Mouse (Mus musculus): ENCODE results near the gene Ly86.

The Ly86 gene

GRCm38 (mm10) chr13:37353868-37354267, 8.9 kb downstream of the Ly86 start:
- DNase-seq (ENCODE audit: low spot score) = no peak

- no peak for DNase-seq (ENCODE audit: low spot score)
These were observed 9.4 kb downstream of the Ly86 start for GRCm38 (mm10) chr13:37354432-37354831.

- no peak for DNase-seq (ENCODE audit: low spot score)
These were observed 10.8 kb downstream of the Ly86 start for GRCm38 (mm10) chr13:37355642-37356331.

- DNase-seq (ENCODE audit: low spot score) = no peak
These were observed 11.5 kb downstream of the Ly86 start for GRCm38 (mm10) chr13:37356549-37356948.

- no peak for DNase-seq (ENCODE audit: low spot score)
These were observed 13.1 kb downstream of the Ly86 start for GRCm38 (mm10) chr13:37358112-37358511.

- DNase-seq (ENCODE audit: low spot score) = no peak
These were observed 16.2 kb downstream of the Ly86 start for GRCm38 (mm10) chr13:37361249-37361648.

- no peak for DNase-seq (ENCODE audit: low spot score)
These were observed 19.3 kb downstream of the Ly86 start for GRCm38 (mm10) chr13:37364351-37364750.

- no peak for DNase-seq (ENCODE audit: low spot score)
These were observed 31.4 kb downstream of the Ly86 start for GRCm38 (mm10) chr13:37376411-37376810.

GRCm38 (mm10) chr13:37388222-37389202, 43.5 kb downstream of the Ly86 start:
- no peak for DNase-seq (ENCODE audit: low spot score)

- DNase-seq (ENCODE audit: low spot score) = no peak
These were observed 44.3 kb downstream of the Ly86 start for GRCm38 (mm10) chr13:37389296-37389695.

GRCm38 (mm10) chr13:37398791-37399190, 53.8 kb downstream of the Ly86 start:
- no peak for DNase-seq (ENCODE audit: low spot score)

GRCm38 (mm10) chr13:37399340-37399739, 54.3 kb downstream of the Ly86 start:
- no peak for DNase-seq (ENCODE audit: low spot score)

GRCm38 (mm10) chr13:37402421-37402820, 57.4 kb downstream of the Ly86 start:
- no peak for DNase-seq (ENCODE audit: low spot score)

GRCm38 (mm10) chr13:37403708-37404107, 58.7 kb downstream of the Ly86 start:
- DNase-seq (ENCODE audit: low spot score) = no peak

GRCm38 (mm10) chr13:37415696-37416095, 70.7 kb downstream of the Ly86 start:
- DNase-seq (ENCODE audit: low spot score) = no peak

GRCm38 (mm10) chr13:37423416-37423815, 78.4 kb downstream of the Ly86 start:
- DNase-seq (ENCODE audit: low spot score) = no peak

GRCm38 (mm10) chr13:37424904-37425303, 79.9 kb downstream of the Ly86 start:
- no peak for DNase-seq (ENCODE audit: low spot score)

- no peak for DNase-seq (ENCODE audit: low spot score)
These were observed 80.4 kb downstream of the Ly86 start for GRCm38 (mm10) chr13:37425406-37425805.

GRCm38 (mm10) chr13:37426578-37427336, 81.7 kb downstream of the Ly86 start:
- DNase-seq (ENCODE audit: low spot score) = no peak

- DNase-seq (ENCODE audit: low spot score) = no peak
These were observed 83.5 kb downstream of the Ly86 start for GRCm38 (mm10) chr13:37428496-37428895.

- no peak for DNase-seq (ENCODE audit: low spot score)
These were observed 84.8 kb downstream of the Ly86 start for GRCm38 (mm10) chr13:37429661-37430271.

- DNase-seq (ENCODE audit: low spot score) = no peak
These were observed 86.7 kb downstream of the Ly86 start for GRCm38 (mm10) chr13:37431707-37432106.
